Mouse (Mus musculus) erythroid progenitor cell, adult 5-6 weeks (primary cell): ENCODE measurements around the gene Pla2g2d. TPM values are rescaled to one million over a fixed set of nuclear protein-coding genes. Genes with fewer than 3 reads are reported as not detected.
"Not testable (repeated sequence)": the region's sequence is repeated elsewhere in the genome, so short reads cannot be mapped to it uniquely, and the experiment has no call there.

Experiments
- ATAC-seq: replicated peaks from 2 replicates; pipeline ENCODE4 v1.8.0; 2016; ENCODE audit warnings: moderate number of reproducible peaks, mild to moderate bottlenecking, moderate TSS enrichment, inconsistent platforms; ENCODE audit not compliant: poor library complexity, low FRiP score, severe bottlenecking
- total RNA-seq, 2 experiments: library from RNA; stranded (forward) in 1 of 2; stranded (reverse) in 1 of 2; fragments of 150-400 nt in 1 of 2; fragments of 186-747, 209-891 nt in 1 of 2; gene quantifications; 2 replicates each; pipeline versions ENCODE4 v1.2.3 to v1.2.4; 2015 to 2017; ENCODE audit warnings: low replicate concordance in 2 of 2

Gene Pla2g2d
- total RNA-seq, 2 experiments from 2014 or later, result not detected

DNA sequence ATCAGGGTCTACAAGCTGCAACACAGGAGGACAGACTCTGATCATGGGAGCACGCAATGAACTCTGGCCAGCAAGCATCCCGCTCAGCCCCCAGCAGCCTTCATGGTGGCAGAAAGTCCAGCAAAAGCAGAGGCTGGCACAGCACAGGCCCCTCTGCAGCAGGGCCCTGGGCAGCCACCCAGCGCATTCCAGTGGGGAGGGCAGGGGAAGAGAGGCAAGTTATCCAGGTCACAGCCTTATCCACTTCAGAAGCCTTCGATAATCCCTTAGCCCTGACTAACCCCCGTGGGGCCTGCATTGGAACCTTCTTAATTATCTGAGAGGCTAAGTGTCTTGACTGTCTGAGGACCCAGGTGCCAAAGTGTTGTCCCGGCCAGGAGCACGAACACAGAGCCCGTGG lies 43.6 kb downstream of the Pla2g2d start:
- no peak for ATAC-seq

GRCm38 (mm10) chr4:138821036-138821435 lies 45.5 kb downstream of the Pla2g2d start:
- ATAC-seq, result no peak

GRCm38 (mm10) chr4:138824161-138824560 lies 48.6 kb downstream of the Pla2g2d start:
- not testable (repeated sequence) for ATAC-seq

GRCm38 (mm10) chr4:138824660-138825059 lies 49.1 kb downstream of the Pla2g2d start:
- ATAC-seq, result no peak

GRCm38 (mm10) chr4:138825751-138826567 lies 50.4 kb downstream of the Pla2g2d start:
- ATAC-seq, result no peak

DNA sequence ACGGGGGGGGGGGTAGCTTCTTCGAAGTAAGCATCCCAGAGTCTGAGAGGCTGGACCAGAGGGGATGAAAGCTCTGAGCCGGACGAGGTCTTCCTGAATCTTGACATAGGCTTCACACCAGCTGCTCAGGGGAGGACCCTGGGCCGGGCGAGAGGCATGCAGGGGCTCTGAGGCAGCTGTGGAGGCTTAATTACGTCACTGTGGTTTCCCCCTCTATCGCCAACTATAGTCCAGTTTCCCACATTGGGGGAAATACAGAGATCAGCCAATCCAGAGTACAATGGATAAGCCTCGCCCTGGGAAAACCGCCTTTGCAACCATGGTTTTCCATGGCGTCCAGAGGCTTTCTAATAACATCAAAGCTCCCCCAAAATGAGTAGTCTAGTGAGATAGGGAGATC lies 51.6 kb downstream of the Pla2g2d start:
- no peak for ATAC-seq

Other genes with a start within 250 kb of the Pla2g2d start
- not detected in 2 replicates for gene Vwa5b1, start 139.9 kb upstream of the Pla2g2d start, total RNA-seq (2015; ENCODE audit: low replicate concordance)
- gene Vwa5b1, start 139.9 kb upstream of the Pla2g2d start, total RNA-seq (2017; ENCODE audit: low replicate concordance), result not detected in 2 replicates
- not detected in 2 replicates for gene Pla2g2c, start 50.9 kb upstream of the Pla2g2d start, total RNA-seq (2015; ENCODE audit: low replicate concordance)
- gene Pla2g2c, start 50.9 kb upstream of the Pla2g2d start, total RNA-seq (2017; ENCODE audit: low replicate concordance), result not detected in 2 replicates
- gene Ubxn10, start 38.6 kb upstream of the Pla2g2d start, total RNA-seq (2015; ENCODE audit: low replicate concordance), result not detected in 2 replicates
- gene Ubxn10, start 38.6 kb upstream of the Pla2g2d start, total RNA-seq (2017; ENCODE audit: low replicate concordance), result not detected in 2 replicates
- not detected in 2 replicates for gene Pla2g2f, start 18.1 kb upstream of the Pla2g2d start, total RNA-seq (2015; ENCODE audit: low replicate concordance)
- gene Pla2g2f, start 18.1 kb upstream of the Pla2g2d start, total RNA-seq (2017; ENCODE audit: low replicate concordance), result not detected in 2 replicates
- gene Pla2g5, start 87.7 kb downstream of the Pla2g2d start, total RNA-seq (2015; ENCODE audit: low replicate concordance), result not detected in 2 replicates
- gene Pla2g5, start 87.7 kb downstream of the Pla2g2d start, total RNA-seq (2017; ENCODE audit: low replicate concordance), result not detected in 2 replicates
- not detected in 2 replicates for gene Gm13030, start 98.2 kb downstream of the Pla2g2d start, total RNA-seq (2015; ENCODE audit: low replicate concordance)
- gene Gm13030, start 98.2 kb downstream of the Pla2g2d start, total RNA-seq (2017; ENCODE audit: low replicate concordance), result not detected in 2 replicates
- not detected in 2 replicates for gene Pla2g2e, start 102.2 kb downstream of the Pla2g2d start, total RNA-seq (2015; ENCODE audit: low replicate concordance)
- gene Pla2g2e, start 102.2 kb downstream of the Pla2g2d start, total RNA-seq (2017; ENCODE audit: low replicate concordance), result not detected in 2 replicates
- not detected in 2 replicates for gene Otud3, start 138.2 kb downstream of the Pla2g2d start, total RNA-seq (2015; ENCODE audit: low replicate concordance)
- gene Otud3, start 138.2 kb downstream of the Pla2g2d start, total RNA-seq (2017; ENCODE audit: low replicate concordance), result 0.13 and 0.83 TPM in 2 replicates
- not detected in 2 replicates for gene Rnf186, start 191.4 kb downstream of the Pla2g2d start, total RNA-seq (2015; ENCODE audit: low replicate concordance)
- gene Rnf186, start 191.4 kb downstream of the Pla2g2d start, total RNA-seq (2017; ENCODE audit: low replicate concordance), result not detected in 2 replicates
- 0.42 and 1.8 TPM in 2 replicates for gene Tmco4, start 197.2 kb downstream of the Pla2g2d start, total RNA-seq (2015; ENCODE audit: low replicate concordance)
- gene Tmco4, start 197.2 kb downstream of the Pla2g2d start, total RNA-seq (2017; ENCODE audit: low replicate concordance), result 1.1 and 2.1 TPM in 2 replicates